Mouse (Mus musculus) ZHBTc4 (cell line): ENCODE measurements around the gene Cdca4.
A peak's percentile ranks its signal among the peaks of the same experiment; 100 is the strongest.
"Not testable (repeated sequence)": the region's sequence is repeated elsewhere in the genome, so short reads cannot be mapped to it uniquely, and the experiment has no call there.

Experiments used
- DNase-seq: peaks from one replicate; pipeline ENCODE4 v3.0.0-alpha.2; 2011; ENCODE audit warnings: low read depth, low spot score

The Cdca4 gene

GRCm38 (mm10) chr12:112857021-112857925, 28.1 kb upstream of the Cdca4 start:
- DNase-seq = no peak

- DNase-seq = no peak
Observed at GRCm38 (mm10) chr12:112856338-112856737, 27.1 kb upstream of the Cdca4 start.

- no peak for DNase-seq
Observed at GRCm38 (mm10) chr12:112854610-112855333, 25.5 kb upstream of the Cdca4 start.

GRCm38 (mm10) chr12:112853050-112853729, 24.0 kb upstream of the Cdca4 start:
- DNase-seq = no peak

- peak; percentile 37 for DNase-seq
Observed at GRCm38 (mm10) chr12:112851116-112851515, 21.9 kb upstream of the Cdca4 start.

- peak; percentile 25 for DNase-seq
Observed at GRCm38 (mm10) chr12:112850344-112850743, 21.1 kb upstream of the Cdca4 start.

GRCm38 (mm10) chr12:112849235-112850022, 20.2 kb upstream of the Cdca4 start:
- peak; percentile 45 for DNase-seq

GRCm38 (mm10) chr12:112847880-112848279, 18.7 kb upstream of the Cdca4 start:
- DNase-seq = no peak

- peak; percentile 86 for DNase-seq
Observed at GRCm38 (mm10) chr12:112843803-112844202, 14.6 kb upstream of the Cdca4 start.

- not testable (repeated sequence) for DNase-seq
Observed at GRCm38 (mm10) chr12:112842128-112842527, 12.9 kb upstream of the Cdca4 start.

GRCm38 (mm10) chr12:112841338-112841892, 12.2 kb upstream of the Cdca4 start:
- peak; percentile 49 for DNase-seq

- no peak for DNase-seq
Observed at GRCm38 (mm10) chr12:112840209-112841086, 11.2 kb upstream of the Cdca4 start.

GRCm38 (mm10) chr12:112835046-112835445, 5.8 kb upstream of the Cdca4 start:
- no peak for DNase-seq

GRCm38 (mm10) chr12:112833527-112833926, 4.3 kb upstream of the Cdca4 start:
- no peak for DNase-seq

GRCm38 (mm10) chr12:112832411-112832810, 3.2 kb upstream of the Cdca4 start:
- peak; percentile 89 for DNase-seq

GRCm38 (mm10) chr12:112830570-112830969, 1.3 kb upstream of the Cdca4 start:
- DNase-seq = no peak

- DNase-seq = no peak
Observed at GRCm38 (mm10) chr12:112830141-112830540, 918 bp upstream of the Cdca4 start.

- no peak for DNase-seq
Observed at GRCm38 (mm10) chr12:112828501-112829243, 551 bp downstream of the Cdca4 start.

- DNase-seq = no peak
Observed at GRCm38 (mm10) chr12:112825901-112826300, 3.3 kb downstream of the Cdca4 start.
